Mouse (Mus musculus): ENCODE measurements around the gene Smtn. TPM values are rescaled to one million over a fixed set of nuclear protein-coding genes. Genes with fewer than 3 reads are reported as not detected.

The Smtn gene
- polyA plus RNA-seq, 1 experiment from 2014 or later, result 108 TPM

GRCm38 (mm10) chr11:3580306-3581084, 40.1 kb upstream of the Smtn start:
- H3K4me2 ChIP-seq, result no peak overlapping the region
- ATAC-seq (ENCODE audit: insufficient read depth), result no peak
- H3K4me1 ChIP-seq (ENCODE audit: insufficient read depth), result peaks cover 5% of the 10 kb centered on the region; the same call in 1 of the 2 replicates
- no peak for TF ChIP-seq CTCF (IDR thresholded peaks at IDR 0.05; ENCODE audit: low read depth)
- no peaks in the 10 kb centered on the region for H3K27me3 ChIP-seq (ENCODE audit: insufficient read depth, low read length)
- DNase-seq, result no peak
- H3K4me3 ChIP-seq (ENCODE audit: low read depth, low read length), result no peak overlapping the region
- H3K36me3 ChIP-seq (ENCODE audit: insufficient read depth), result no peaks in the 10 kb centered on the region
- WGBS, result 54% methylated on average over 7 of the region's 7 CpGs
- no peaks in the 10 kb centered on the region for H3K9me3 ChIP-seq (ENCODE audit: low read depth, low read length)
- no peak overlapping the region for H3K27ac ChIP-seq (ENCODE audit: low read depth)
- no peak overlapping the region for H3K9ac ChIP-seq

GRCm38 (mm10) chr11:3578050-3578725, 37.8 kb upstream of the Smtn start:
- no peak overlapping the region for H3K4me3 ChIP-seq (ENCODE audit: low read depth, low read length)
- no peak overlapping the region for H3K27ac ChIP-seq (ENCODE audit: low read depth)
- no peak for TF ChIP-seq CTCF (IDR thresholded peaks at IDR 0.05; ENCODE audit: low read depth)
- H3K9me3 ChIP-seq (ENCODE audit: low read depth, low read length), result no peaks in the 10 kb centered on the region
- DNase-seq (peak; percentile 23), ATAC-seq (ENCODE audit: insufficient read depth) (no peak)
- no peak overlapping the region for H3K9ac ChIP-seq
- H3K36me3 ChIP-seq (ENCODE audit: insufficient read depth), result no peaks in the 10 kb centered on the region
- no peak overlapping the region for H3K4me2 ChIP-seq
- H3K4me1 ChIP-seq (ENCODE audit: insufficient read depth), result peaks cover 22% of the 10 kb centered on the region
- WGBS, result 71% methylated on average over 10 of the region's 10 CpGs
- H3K27me3 ChIP-seq (ENCODE audit: insufficient read depth, low read length), result no peaks in the 10 kb centered on the region

- H3K27me3 ChIP-seq (ENCODE audit: insufficient read depth, low read length), result no peaks in the 10 kb centered on the region
- peak overlapping the region; percentile 79 for H3K27ac ChIP-seq (ENCODE audit: low read depth)
- no peak for TF ChIP-seq CTCF (IDR thresholded peaks at IDR 0.05; ENCODE audit: low read depth)
- no peaks in the 10 kb centered on the region for H3K9me3 ChIP-seq (ENCODE audit: low read depth, low read length)
- peaks cover 24% of the 10 kb centered on the region for H3K4me1 ChIP-seq (ENCODE audit: insufficient read depth)
- no peak overlapping the region for H3K9ac ChIP-seq
- no peaks in the 10 kb centered on the region for H3K36me3 ChIP-seq (ENCODE audit: insufficient read depth)
- H3K4me3 ChIP-seq (ENCODE audit: low read depth, low read length), result no peak overlapping the region
- H3K4me2 ChIP-seq, result no peak overlapping the region
- DNase-seq, result peak; percentile 75
- ATAC-seq (ENCODE audit: insufficient read depth), result peak; percentile 52
- 28% methylated on average over 3 of the region's 3 CpGs for WGBS
Measured at GRCm38 (mm10) chr11:3575238-3575637, 34.8 kb upstream of the Smtn start.

GRCm38 (mm10) chr11:3573092-3573491, 32.7 kb upstream of the Smtn start:
- peaks cover 23% of the 10 kb centered on the region for H3K4me1 ChIP-seq (ENCODE audit: insufficient read depth)
- H3K27ac ChIP-seq (ENCODE audit: low read depth), result peak overlapping the region; percentile 91
- H3K9me3 ChIP-seq (ENCODE audit: low read depth, low read length), result no peaks in the 10 kb centered on the region
- DNase-seq (peak; percentile 92), ATAC-seq (ENCODE audit: insufficient read depth) (peak; percentile 93)
- H3K36me3 ChIP-seq (ENCODE audit: insufficient read depth), result no peaks in the 10 kb centered on the region
- no peak for TF ChIP-seq CTCF (IDR thresholded peaks at IDR 0.05; ENCODE audit: low read depth)
- H3K9ac ChIP-seq, result no peak overlapping the region
- 4% methylated on average over 9 of the region's 9 CpGs for WGBS
- no peaks in the 10 kb centered on the region for H3K27me3 ChIP-seq (ENCODE audit: insufficient read depth, low read length)
- H3K4me2 ChIP-seq, result no peak overlapping the region
- H3K4me3 ChIP-seq (ENCODE audit: low read depth, low read length), result no peak overlapping the region

- DNase-seq, result no peak
- peaks cover 21% of the 10 kb centered on the region for H3K4me1 ChIP-seq (ENCODE audit: insufficient read depth)
- H3K36me3 ChIP-seq (ENCODE audit: insufficient read depth), result no peaks in the 10 kb centered on the region
- TF ChIP-seq CTCF (IDR thresholded peaks at IDR 0.05; ENCODE audit: low read depth), result no peak
- H3K27ac ChIP-seq (ENCODE audit: low read depth), result peak overlapping the region; percentile 91
- H3K27me3 ChIP-seq (ENCODE audit: insufficient read depth, low read length), result no peaks in the 10 kb centered on the region
- H3K9me3 ChIP-seq (ENCODE audit: low read depth, low read length), result no peaks in the 10 kb centered on the region
- H3K9ac ChIP-seq, result no peak overlapping the region
- H3K4me3 ChIP-seq (ENCODE audit: low read depth, low read length), result no peak overlapping the region
- 75% methylated on average over 6 of the region's 6 CpGs for WGBS
- no peak overlapping the region for H3K4me2 ChIP-seq
- ATAC-seq (ENCODE audit: insufficient read depth), result no peak
Measured at GRCm38 (mm10) chr11:3572181-3572580, 31.8 kb upstream of the Smtn start.

GRCm38 (mm10) chr11:3570321-3570720, 29.9 kb upstream of the Smtn start:
- ATAC-seq (ENCODE audit: insufficient read depth) (no peak), DNase-seq (no peak)
- TF ChIP-seq CTCF (IDR thresholded peaks at IDR 0.05; ENCODE audit: low read depth), result no peak
- Histone ChIP-seq H3K4me3 (ENCODE audit: low read depth, low read length) (no peak overlapping the region), H3K27ac (ENCODE audit: low read depth) (no peak overlapping the region), H3K27me3 (ENCODE audit: insufficient read depth, low read length) (no peaks in the 10 kb centered on the region), H3K36me3 (ENCODE audit: insufficient read depth) (no peaks in the 10 kb centered on the region), H3K4me2 (no peak overlapping the region), H3K4me1 (ENCODE audit: insufficient read depth) (peaks cover 17% of the 10 kb centered on the region), H3K9ac (no peak overlapping the region), H3K9me3 (ENCODE audit: low read depth, low read length) (no peaks in the 10 kb centered on the region)
- WGBS, result 70% methylated on average over 8 of the region's 8 CpGs

GRCm38 (mm10) chr11:3567896-3568295, 27.5 kb upstream of the Smtn start:
- Histone ChIP-seq H3K4me1 (ENCODE audit: insufficient read depth) (peaks cover 6% of the 10 kb centered on the region; the same call in 1 of the 2 replicates), H3K27ac (ENCODE audit: low read depth) (no peak overlapping the region), H3K9me3 (ENCODE audit: low read depth, low read length) (no peaks in the 10 kb centered on the region), H3K36me3 (ENCODE audit: insufficient read depth) (no peaks in the 10 kb centered on the region), H3K4me3 (ENCODE audit: low read depth, low read length) (no peak overlapping the region), H3K27me3 (ENCODE audit: insufficient read depth, low read length) (no peaks in the 10 kb centered on the region), H3K9ac (no peak overlapping the region), H3K4me2 (no peak overlapping the region)
- WGBS, result 93% methylated on average over 1 of the region's 1 CpGs
- TF ChIP-seq CTCF (IDR thresholded peaks at IDR 0.05; ENCODE audit: low read depth), result no peak
- ATAC-seq (ENCODE audit: insufficient read depth) (no peak), DNase-seq (no peak)

Measured in lung, embryonic 14.5 days (tissue).